Mouse (Mus musculus) olfactory bulb, adult 2 months (tissue): ENCODE results near the gene Gatm.

ENCODE experiments used
- CTCF ChIP-seq: fragments of 200-500 bp; IDR thresholded peaks from 2 replicates; pipeline ENCODE4 v1.5.1; 2012; ENCODE audit warnings: low read depth, mild to moderate bottlenecking, low read length, moderate library complexity; ENCODE audit not compliant: insufficient read depth
- POLR2A ChIP-seq: fragments of 200-500 bp; IDR thresholded peaks from 2 replicates; pipeline ENCODE4 v1.6.1; 2012; ENCODE audit warnings: mild to moderate bottlenecking, low read depth, low read length, moderate library complexity; ENCODE audit not compliant: insufficient read depth

GRCm38 (mm10) chr2:122617792-122618191 lies 6.7 kb upstream of the Gatm start:
- no peak for TF ChIP-seq POLR2A
- no peak for TF ChIP-seq CTCF
